Mouse (Mus musculus) spleen, postnatal 10 days (tissue): Measurements from ENCODE around the gene Psmc5.

Experiments
- DNase-seq, 2 experiments: peaks; one replicate each; pipeline ENCODE4 v3.0.0; 2021 to 2022; ENCODE audit warnings: low spot score in 2 of 2

Gene Psmc5

DNA sequence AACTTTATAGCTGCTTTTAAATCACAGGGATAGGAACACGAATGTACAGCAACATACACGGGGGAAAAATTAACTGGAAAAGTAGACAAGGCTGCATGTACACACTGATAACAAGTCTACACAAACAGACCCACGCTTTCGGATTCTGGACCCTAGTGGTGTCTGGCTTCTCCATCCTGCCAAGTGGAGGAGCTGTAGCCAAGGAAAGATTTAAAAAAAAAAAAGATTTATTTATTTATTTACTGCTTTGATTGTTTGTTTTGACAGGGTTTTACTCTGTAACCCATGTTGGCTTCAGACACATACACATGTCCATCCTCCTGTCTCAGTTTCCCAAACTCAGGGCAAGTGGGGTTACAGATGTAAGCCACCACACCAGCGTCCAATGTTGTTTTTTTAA lies 51.5 kb downstream of the Psmc5 start:
- no peak for DNase-seq

DNA sequence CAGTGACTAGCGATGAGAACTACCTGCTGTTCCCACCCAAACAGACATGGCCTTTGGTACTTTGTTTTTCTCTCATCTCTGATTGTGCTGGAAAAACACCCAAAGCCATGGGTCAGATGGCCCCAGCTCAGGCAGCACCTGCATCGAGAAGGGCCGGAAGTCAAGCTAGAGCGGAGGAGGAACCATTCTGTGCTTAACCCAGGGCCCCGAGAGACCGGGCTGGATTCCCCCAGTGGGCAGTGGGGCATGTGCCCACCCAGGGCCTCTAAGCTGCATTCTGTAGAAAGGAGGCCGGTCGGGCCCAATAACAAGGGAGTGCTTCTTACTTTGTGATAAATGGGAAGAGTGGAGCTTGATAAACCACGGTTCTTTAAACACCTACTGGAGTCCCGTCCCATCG lies 52.2 kb downstream of the Psmc5 start:
- DNase-seq: peak in 1 of 2 experiments; percentile 81

DNA sequence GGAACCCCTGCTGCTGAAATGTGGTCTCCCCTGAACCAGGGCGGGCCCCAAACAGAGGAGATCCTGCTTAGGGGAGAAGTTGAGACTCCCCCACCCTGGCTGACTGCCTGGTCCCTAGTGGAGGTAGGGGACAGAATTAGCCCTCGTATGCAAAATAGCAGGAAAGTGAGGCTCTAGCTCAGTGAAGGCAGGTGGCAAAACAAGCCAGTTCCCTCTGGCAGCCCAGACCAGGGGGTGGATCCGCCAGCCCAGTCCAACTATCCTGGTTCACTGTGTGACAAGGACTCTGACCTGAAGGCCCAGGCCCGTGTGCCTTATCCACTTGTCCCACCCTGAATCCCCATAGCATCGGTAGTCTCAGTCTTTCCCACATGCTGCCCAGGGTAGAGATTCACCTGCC lies 54.2 kb downstream of the Psmc5 start:
- peak in 1 of 2 experiments; percentile 72 for DNase-seq
